Mouse (Mus musculus) right cerebral cortex, postnatal 36 days (tissue): ENCODE results near the gene Pnmal2.

Experiments used
- DNase-seq, 2 experiments: peaks; one replicate each; pipeline ENCODE4 v3.0.0; 2022; ENCODE audit warnings: low spot score in 2 of 2, mixed read lengths in 1 of 2

The Pnmal2 gene

GRCm38 (mm10) chr7:16944061-16944807 lies at the start of gene Pnmal2:
Pnmal2 (plus strand) TSS chr7:16944682.
- peak; percentile 86 for DNase-seq

- no peak for DNase-seq
Observed at GRCm38 (mm10) chr7:16895000-16895399, 49.5 kb upstream of the Pnmal2 start.

GRCm38 (mm10) chr7:16895511-16895910 lies 49.0 kb upstream of the Pnmal2 start:
- DNase-seq: no peak

GRCm38 (mm10) chr7:16900526-16900925 lies 44.0 kb upstream of the Pnmal2 start:
- no peak for DNase-seq

- no peak for DNase-seq
Observed at GRCm38 (mm10) chr7:16903439-16903955, 41.0 kb upstream of the Pnmal2 start.

GRCm38 (mm10) chr7:16904120-16904675 lies 40.3 kb upstream of the Pnmal2 start:
- DNase-seq: no peak

GRCm38 (mm10) chr7:16905491-16906021 lies 38.9 kb upstream of the Pnmal2 start:
- DNase-seq: no peak

GRCm38 (mm10) chr7:16906281-16906680 lies 38.2 kb upstream of the Pnmal2 start, which contains the start of gene Ptgir:
Ptgir (plus strand) TSS chr7:16906490.
- no peak for DNase-seq

GRCm38 (mm10) chr7:16906889-16907559 lies 37.5 kb upstream of the Pnmal2 start:
- DNase-seq: no peak

GRCm38 (mm10) chr7:16907842-16908241 lies 36.6 kb upstream of the Pnmal2 start:
- no peak for DNase-seq

- DNase-seq: no peak
Observed at GRCm38 (mm10) chr7:16908367-16908766, 36.1 kb upstream of the Pnmal2 start.

GRCm38 (mm10) chr7:16908859-16909258 lies 35.6 kb upstream of the Pnmal2 start:
- no peak for DNase-seq

GRCm38 (mm10) chr7:16909909-16910308 lies 34.6 kb upstream of the Pnmal2 start:
- DNase-seq: no peak

- no peak for DNase-seq
Observed at GRCm38 (mm10) chr7:16911904-16912303, 32.6 kb upstream of the Pnmal2 start.

- DNase-seq: no peak
Observed at GRCm38 (mm10) chr7:16912360-16912759, 32.1 kb upstream of the Pnmal2 start.

- DNase-seq: no peak
Observed at GRCm38 (mm10) chr7:16913806-16914452, 30.6 kb upstream of the Pnmal2 start.

GRCm38 (mm10) chr7:16914453-16915343 lies 29.8 kb upstream of the Pnmal2 start:
- DNase-seq: no peak

GRCm38 (mm10) chr7:16915461-16916340 lies 28.8 kb upstream of the Pnmal2 start:
- DNase-seq: no peak

GRCm38 (mm10) chr7:16916342-16917265 lies 27.9 kb upstream of the Pnmal2 start:
- no peak for DNase-seq
